Mouse (Mus musculus) adrenal gland, adult 18-20 months (tissue): Measurements from ENCODE around the gene Gas8. TPM values are rescaled to one million over a fixed set of nuclear protein-coding genes. Genes with fewer than 3 reads are reported as not detected.
"Not testable (repeated sequence)": the region's sequence is repeated elsewhere in the genome, so short reads cannot be mapped to it uniquely, and the experiment has no call there.

Experiments
- DNase-seq, 2 experiments: peaks; one replicate each; pipeline ENCODE4 v3.0.0; 2021 to 2022; ENCODE audit warnings: low spot score in 2 of 2
- long read RNA-seq, 2 experiments: library from polyadenylated mRNA; stranded (forward); transcript quantifications; one replicate each; pipeline ENCODE4 v2.0.0; 2021
- total RNA-seq, 2 experiments: library from RNA; stranded (reverse); gene quantifications; 1 replicate in 1 of 2; 2 replicates in 1 of 2; pipeline ENCODE4 v1.2.3; 2021

Gas8 gene
- total RNA-seq = 10 to 100 TPM; 12.8 to 14.5 TPM
- long read RNA-seq, experiment 1, transcript Gas8-201 (11 exons, 1,681 nt) = major isoform, 6 of 9 reads
- long read RNA-seq, experiment 1, partial matches to known transcripts = 1 of 9 reads
- long read RNA-seq, experiment 1, other reads (novel, unspliced or antisense) = 2 of 9 reads
- long read RNA-seq, experiment 2, transcript Gas8-201 (11 exons, 1,681 nt) = major isoform, 22 of 24 reads
- long read RNA-seq, experiment 2, partial matches to known transcripts = 0 of 24 reads
- long read RNA-seq, experiment 2, other reads (novel, unspliced or antisense) = 2 of 24 reads

DNA sequence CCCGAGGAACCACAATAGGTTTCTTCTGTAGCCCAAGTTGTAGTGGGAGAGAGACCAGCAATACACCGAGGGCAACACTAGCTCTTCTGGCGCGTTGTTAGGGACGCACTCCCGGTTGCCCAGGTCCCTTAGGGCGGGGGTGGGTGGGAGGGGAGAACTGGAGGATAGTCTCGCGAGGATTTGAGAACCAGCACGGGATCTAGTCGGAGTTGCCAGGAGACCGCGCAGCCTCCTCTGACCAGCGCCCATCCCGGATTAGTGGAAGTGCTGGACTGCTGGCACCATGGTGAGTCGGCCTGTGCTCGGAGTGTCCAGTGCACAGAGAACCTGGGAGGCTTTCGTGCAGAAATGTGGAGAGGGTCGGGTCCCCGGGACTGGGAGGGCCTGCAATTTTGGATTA lies at the start of gene Gas8:
TSS of gene Gas8 (plus strand) at position 168 of the 400 bp plus-strand sequence.
- peak; percentile 77 to 79 for DNase-seq

DNA sequence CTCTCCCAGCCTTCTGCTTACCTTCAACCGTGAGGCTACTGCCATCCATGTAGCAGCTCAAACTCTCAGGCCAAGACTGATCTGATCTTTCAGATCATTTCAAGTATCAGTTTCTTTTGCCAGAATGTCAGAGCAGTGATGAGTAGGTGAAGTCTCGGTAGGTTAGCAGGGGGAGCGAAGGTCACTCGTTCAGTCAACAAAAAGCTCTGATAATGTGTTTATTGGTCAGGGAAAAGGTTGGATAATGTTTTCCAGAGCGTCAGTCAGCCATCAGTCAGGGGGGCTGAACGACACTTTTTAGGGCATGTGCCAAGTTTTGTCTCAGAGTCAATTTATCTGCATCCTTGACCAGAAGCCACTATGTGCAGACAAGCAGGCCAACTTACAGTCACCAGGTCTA lies 45.6 kb upstream of the Gas8 start:
- not testable (repeated sequence) for DNase-seq

- not testable (repeated sequence) for DNase-seq
Measured at GRCm38 (mm10) chr8:123474549-123474948, 44.1 kb upstream of the Gas8 start.

GRCm38 (mm10) chr8:123476911-123477736 lies 41.5 kb upstream of the Gas8 start:
- no peak for DNase-seq

DNA sequence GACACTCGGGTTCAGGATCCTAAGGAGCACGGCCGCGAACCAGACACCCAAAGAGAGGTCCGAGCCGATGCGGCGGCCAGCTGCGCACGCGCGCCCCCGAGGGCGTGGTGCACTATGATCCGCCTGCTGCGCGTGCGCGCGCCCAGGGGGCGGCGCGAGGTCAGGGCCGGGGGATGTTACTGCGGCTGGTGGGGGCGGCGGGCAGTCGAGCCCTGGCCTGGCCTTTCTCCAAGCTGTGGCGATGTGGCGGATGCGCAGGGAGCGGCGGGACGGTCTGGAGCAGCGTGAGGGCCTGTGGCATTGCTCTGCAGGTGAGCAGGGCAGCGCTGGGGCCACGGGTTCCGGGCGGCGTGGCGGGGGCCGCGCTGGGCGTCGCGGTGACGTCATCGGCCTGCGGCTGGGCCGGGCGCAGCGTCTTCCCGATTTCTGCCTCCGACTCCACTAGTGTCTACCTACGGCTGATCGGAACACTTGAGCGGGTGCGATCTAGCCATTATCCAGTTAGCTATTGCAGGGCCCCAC lies 40.8 kb upstream of the Gas8 start, which contains the start of gene Afg3l1:
TSS of gene Afg3l1 (plus strand) at position 167 of the 522 bp plus-strand sequence.
- DNase-seq = peak; percentile 94 to 96

- peak in 1 of 2 experiments; percentile 9 for DNase-seq
Measured at GRCm38 (mm10) chr8:123478456-123479218, 40.0 kb upstream of the Gas8 start.

GRCm38 (mm10) chr8:123482627-123483026 lies 36.0 kb upstream of the Gas8 start:
- DNase-seq = no peak

DNA sequence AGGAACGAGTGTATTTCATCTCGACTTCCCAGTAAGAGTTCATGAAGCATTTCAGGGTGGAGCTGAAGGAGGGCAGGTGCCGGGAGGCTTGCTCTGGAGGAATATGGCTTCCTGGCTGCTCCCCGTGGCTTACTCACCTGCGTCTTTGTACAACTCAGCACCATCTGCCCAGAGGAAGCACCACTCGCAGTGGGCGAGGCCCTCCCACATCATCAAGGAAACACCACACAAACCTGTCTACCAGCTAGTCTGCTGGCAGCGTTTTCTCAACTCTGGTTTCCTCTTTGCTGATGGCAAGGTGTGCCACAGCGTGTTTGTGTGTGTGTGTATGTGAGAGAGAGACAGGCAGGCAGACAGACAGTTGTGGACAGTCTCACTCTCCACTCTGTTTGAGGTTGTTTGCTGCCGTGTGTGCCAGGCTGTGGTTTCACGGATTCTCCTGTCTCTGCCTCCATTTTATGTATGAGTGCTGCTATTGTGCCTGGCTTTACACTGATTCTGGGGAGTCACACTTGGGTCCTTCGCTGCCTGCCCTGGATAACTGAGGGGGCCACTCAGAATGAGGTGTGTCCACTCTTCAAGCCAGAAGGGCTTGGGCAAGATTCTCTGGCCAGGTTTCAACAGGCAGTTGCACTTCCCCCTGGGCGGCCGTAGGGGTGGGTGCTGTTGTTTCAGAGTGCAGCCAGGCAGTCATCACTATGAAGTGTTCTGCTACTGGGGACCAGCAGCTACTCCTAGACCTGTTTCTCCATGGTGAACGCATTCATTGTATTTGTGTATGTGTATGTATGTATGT lies 27.2 kb upstream of the Gas8 start:
- DNase-seq = no peak

DNA sequence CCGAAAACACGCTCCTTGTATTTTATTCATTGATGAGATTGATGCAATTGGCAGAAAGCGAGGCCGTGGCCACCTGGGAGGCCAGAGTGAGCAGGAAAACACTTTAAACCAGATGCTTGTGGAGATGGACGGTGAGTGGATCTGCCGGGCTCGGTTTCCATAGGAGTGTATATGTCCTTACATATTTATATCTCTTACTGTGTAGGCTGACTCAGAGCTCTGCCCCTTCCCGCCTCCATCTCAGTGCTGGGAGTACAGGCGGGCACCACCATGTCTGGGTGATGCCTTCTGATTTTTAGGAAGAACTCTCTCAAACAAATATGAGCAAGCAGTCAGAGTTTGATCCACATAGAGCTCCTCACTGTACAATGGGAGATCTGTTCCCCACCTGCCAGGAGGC lies 25.7 kb upstream of the Gas8 start:
- DNase-seq = no peak

DNA sequence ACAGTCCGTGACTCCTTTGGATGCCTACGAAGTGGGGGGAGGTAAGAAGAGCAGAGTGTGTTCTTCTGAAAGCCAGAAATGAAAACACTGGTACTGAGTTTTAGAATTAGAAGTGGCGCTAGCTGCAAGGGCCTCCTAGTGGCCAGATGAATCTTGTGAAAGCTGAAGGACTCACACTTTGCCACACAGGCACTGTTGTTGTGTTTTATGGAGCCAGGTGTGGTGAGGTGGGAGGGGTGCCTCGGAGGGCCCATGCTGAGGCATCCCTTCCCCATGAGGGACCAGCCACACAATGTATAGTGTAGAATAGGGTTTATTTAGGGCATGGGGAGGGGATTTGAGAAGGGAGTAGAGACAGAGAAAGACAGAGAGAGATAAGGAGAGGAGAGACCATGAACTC lies 20.9 kb upstream of the Gas8 start:
- no peak for DNase-seq

GRCm38 (mm10) chr8:123498963-123499362 lies 19.7 kb upstream of the Gas8 start:
- no peak for DNase-seq

GRCm38 (mm10) chr8:123499556-123499955 lies 19.1 kb upstream of the Gas8 start:
- no peak for DNase-seq

- no peak for DNase-seq
Measured at GRCm38 (mm10) chr8:123502192-123502591, 16.4 kb upstream of the Gas8 start.

- DNase-seq = no peak
Measured at GRCm38 (mm10) chr8:123503801-123504467, 14.7 kb upstream of the Gas8 start.

GRCm38 (mm10) chr8:123504591-123505195 lies 13.9 kb upstream of the Gas8 start:
- no peak for DNase-seq

DNA sequence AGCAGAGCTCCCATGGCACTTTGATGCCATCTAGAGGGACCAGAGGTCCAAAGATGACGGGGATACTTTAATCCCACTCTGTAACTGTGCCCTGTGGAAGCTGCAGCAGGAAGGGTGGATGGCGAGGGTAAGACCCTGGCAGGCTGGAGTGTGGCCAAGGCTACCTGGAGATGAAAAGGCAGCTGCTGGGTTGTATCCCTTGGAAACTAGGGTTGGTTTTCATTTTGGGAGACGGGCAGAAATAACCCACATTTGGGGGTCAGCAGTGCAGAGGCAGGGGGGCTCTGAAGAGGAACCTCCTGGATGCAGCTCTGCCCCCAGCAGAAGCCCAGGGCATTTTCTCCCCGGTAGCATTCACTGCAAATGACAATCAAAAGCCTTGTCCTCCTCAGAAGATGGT lies 13.4 kb upstream of the Gas8 start:
- no peak for DNase-seq

DNA sequence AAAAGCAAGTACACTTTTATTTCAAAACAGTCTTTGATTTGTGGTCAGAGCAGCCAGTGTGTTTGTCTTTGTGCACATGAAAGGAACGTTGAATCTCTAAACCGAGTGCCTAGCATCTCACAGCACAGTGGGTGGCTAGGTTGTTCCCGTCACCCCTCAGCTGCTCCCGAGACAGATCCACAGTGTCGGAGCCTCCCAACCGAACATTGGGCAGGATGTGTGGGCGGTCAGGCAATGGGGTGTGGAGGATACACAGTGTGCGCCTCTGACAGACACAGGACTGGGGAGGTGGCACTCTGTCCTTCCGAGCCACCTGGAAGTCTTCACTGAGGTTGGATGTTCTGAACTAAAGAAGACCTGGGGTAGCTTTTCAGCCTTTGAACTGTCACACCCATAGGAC lies 12.9 kb upstream of the Gas8 start:
- no peak for DNase-seq

DNA sequence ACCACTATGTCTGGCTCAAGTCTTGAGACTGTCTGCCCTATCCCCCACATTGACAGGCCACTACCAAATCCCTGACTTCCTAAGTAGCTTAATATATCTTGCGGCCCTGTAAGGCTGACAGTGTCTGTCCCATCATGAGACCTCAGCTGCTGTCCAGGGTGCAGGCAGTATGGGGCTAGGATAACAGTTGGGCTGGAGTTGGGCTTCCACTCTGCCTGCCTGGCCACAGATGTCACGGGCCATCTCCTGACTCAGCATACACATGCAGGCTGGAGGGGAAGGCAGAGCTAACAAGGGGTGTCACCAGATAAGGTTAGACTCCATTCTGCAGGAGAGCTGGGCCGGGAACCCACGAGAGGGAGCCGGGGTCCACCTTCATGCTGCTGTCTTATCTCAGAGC lies 11.5 kb upstream of the Gas8 start:
- no peak for DNase-seq

DNA sequence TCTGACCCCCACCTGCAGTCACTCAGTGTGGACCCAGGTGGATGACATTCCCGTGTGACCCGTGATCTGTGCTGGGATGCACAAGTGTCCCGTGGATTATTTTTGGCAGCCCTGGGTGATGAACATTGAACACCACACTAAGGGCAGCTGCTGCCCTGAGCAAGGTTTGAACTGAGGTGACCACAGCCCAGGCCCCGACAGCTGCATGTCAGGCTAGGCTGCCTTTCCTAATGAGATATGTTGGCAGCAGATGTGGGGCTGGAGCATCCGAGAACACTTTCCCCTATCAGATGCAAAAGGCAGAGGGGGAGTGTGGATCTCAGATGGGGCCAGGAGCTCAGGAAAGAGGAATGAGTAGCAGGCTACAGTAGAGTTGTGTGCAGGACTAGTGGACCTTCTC lies 7.8 kb upstream of the Gas8 start:
- DNase-seq = no peak

DNA sequence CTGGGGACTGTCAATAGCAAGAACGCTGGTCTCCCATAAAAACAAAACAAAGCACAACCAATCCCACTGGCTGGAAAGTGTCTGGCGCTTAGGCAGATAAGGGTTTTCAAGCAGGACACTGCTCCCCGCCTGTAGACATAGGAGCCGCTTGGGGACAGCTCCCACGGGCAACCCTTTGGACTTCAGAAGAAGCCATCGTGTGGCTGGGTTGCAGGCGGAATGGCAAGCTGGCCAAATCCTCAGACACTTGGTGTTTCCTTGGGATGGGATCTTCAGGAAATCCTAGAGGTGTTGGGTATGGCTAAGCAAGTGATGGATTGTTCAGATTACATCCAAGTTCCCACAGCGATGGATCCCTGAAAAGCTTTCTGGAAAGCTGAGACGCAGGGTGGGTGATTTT lies 4.5 kb upstream of the Gas8 start:
- no peak for DNase-seq
